Mouse (Mus musculus) cerebellum, adult 2 months (tissue): ENCODE measurements around the gene Gtf3c5.

Experiments used
- CTCF ChIP-seq: fragments of 200-500 bp; IDR thresholded peaks from 2 replicates; pipeline ENCODE4 v1.5.1; 2011; ENCODE audit warnings: low read depth, mild to moderate bottlenecking, control low read depth, low read length, moderate library complexity, borderline replicate concordance; ENCODE audit not compliant: insufficient read depth
- POLR2A ChIP-seq: fragments of 200-500 bp; IDR thresholded peaks from 2 replicates; pipeline ENCODE4 v1.6.1; 2011; ENCODE audit warnings: low read length, control low read depth, borderline replicate concordance; ENCODE audit not compliant: insufficient read depth

DNA sequence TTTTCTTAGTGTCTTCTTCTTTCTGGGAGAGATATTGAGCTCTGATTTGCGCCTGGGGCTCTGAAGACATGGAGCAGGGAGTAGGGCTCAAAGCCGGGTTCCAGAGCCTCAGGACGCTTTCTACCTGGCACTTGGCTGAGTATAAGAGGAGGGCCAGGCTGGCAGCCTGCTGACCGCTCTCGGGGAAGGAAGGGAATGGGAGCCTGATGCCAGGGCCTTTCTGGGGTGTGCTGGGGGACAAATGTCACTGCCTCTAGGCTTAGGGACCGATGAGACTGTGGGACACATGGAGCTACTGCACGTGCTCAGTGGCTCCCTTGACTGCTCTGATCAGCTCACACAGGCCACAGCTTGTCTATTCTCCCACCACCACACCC is 55.2 kb downstream of the Gtf3c5 start:
- TF ChIP-seq POLR2A (no peak), CTCF (no peak)
